Mouse (Mus musculus): ENCODE measurements around the gene Tmem163. TPM values are rescaled to one million over a fixed set of nuclear protein-coding genes. Genes with fewer than 3 reads are reported as not detected.

Gene Tmem163
- total and polyA plus RNA-seq, 2 experiments from 2014 or later = 16.6 to 17.3 TPM

DNA sequence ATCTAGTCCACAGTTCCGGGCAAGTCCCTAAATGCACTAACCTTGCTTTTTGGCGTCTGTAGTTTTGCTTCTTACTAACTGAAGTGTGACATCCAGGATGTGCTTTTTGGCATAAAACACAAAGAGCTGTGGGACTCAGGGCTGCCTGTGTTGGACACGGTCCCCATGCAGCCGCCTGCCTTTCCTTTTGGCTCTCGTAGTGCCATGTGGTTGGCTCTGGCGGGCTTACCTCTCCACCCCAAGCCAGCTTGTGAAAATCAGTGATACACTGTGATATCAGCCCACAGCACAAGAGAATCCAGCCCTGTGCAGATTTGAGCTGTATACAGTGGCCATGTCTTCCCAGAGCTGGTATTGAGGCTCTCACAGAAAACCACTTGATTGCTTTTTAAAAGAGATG is 60.3 kb downstream of the Tmem163 start:
- DNase-seq (ENCODE audit: low spot score) (no peak), ATAC-seq (ENCODE audit: insufficient read depth, low read depth) (no peak)
- Histone ChIP-seq H3K4me1 (ENCODE audit: control insufficient read depth, insufficient read depth) (no peaks in the 10 kb centered on the region), H3K9ac (replicated peaks; ENCODE audit: low read depth, low read length) (no peak overlapping the region), H3K4me3 (ENCODE audit: low read depth, low read length) (no peak overlapping the region), H3K4me2 (ENCODE audit: low read depth, low read length) (no peak overlapping the region), H3K27ac (ENCODE audit: low read depth) (no peak overlapping the region), H3K9me3 (replicated peaks; ENCODE audit: control insufficient read depth, low read length) (no peaks in the 10 kb centered on the region), H3K36me3 (replicated peaks; ENCODE audit: control insufficient read depth, insufficient read depth, low read length) (no peaks in the 10 kb centered on the region), H3K27me3 (ENCODE audit: control insufficient read depth, insufficient read depth, low read length) (no peaks in the 10 kb centered on the region)
- WGBS = 80% methylated on average over 6 of the region's 6 CpGs
- no peak for TF ChIP-seq EP300 (IDR thresholded peaks at IDR 0.05; ENCODE audit: low read depth)
- TF ChIP-seq CTCF (IDR thresholded peaks at IDR 0.05; ENCODE audit: low read depth) = no peak

DNA sequence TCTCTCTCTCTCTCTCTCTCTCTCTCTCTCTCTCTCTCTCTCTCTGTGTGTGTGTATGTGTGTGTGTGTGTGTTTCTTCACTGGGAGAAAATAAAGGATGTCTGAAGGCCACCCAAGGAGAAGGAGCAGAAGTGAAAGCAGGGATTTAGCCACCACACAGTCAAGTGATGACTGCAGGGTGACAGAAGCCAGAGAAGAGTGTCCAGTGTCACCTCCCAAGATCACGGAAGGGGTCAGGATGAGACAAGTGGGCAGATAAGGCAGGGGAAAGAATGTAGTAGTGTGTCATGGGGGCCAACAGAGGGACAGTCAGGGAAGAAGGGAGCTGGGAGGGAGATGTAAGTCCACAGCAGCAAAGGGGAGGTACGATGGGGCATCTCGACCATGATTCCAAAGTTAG is 69.0 kb downstream of the Tmem163 start:
- Histone ChIP-seq H3K4me2 (ENCODE audit: low read depth, low read length) (no peak overlapping the region), H3K27ac (ENCODE audit: low read depth) (no peak overlapping the region)
- WGBS = 8% methylated on average over 3 of the region's 3 CpGs

DNA sequence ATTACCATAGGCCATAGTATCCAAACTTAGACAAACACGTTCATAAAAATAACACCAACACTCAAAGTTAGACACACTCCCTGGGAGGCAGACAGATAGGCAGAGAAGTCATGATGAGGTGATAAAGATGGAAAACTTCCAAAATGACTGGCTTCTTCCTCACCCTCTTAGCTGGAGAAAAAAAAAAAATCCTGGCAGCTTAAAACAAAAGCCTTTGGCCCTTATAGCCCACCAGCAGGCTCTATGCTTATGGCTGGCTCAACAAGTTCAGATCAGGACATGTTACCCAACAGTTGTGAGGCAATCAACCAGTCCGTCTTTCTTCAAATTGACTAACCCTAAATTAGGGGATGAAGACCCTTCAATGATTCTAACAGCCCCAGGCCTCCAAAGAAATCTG is 69.5 kb downstream of the Tmem163 start:
- DNase-seq (ENCODE audit: low spot score) (no peak), ATAC-seq (ENCODE audit: insufficient read depth, low read depth) (no peak)
- no peaks in the 10 kb centered on the region for H3K4me1 ChIP-seq (ENCODE audit: control insufficient read depth, insufficient read depth)
- no peaks in the 10 kb centered on the region for H3K27me3 ChIP-seq (ENCODE audit: control insufficient read depth, insufficient read depth, low read length)
- no peaks in the 10 kb centered on the region for H3K36me3 ChIP-seq (replicated peaks; ENCODE audit: control insufficient read depth, insufficient read depth, low read length)
- TF ChIP-seq CTCF (IDR thresholded peaks at IDR 0.05; ENCODE audit: low read depth) (no peak), EP300 (IDR thresholded peaks at IDR 0.05; ENCODE audit: low read depth) (no peak)
- no peak overlapping the region for H3K4me3 ChIP-seq (ENCODE audit: low read depth, low read length)
- H3K9me3 ChIP-seq (replicated peaks; ENCODE audit: control insufficient read depth, low read length) = no peaks in the 10 kb centered on the region
- no peak overlapping the region for H3K27ac ChIP-seq (ENCODE audit: low read depth)
- WGBS = 77% methylated on average over 2 of the region's 2 CpGs
- H3K4me2 ChIP-seq (ENCODE audit: low read depth, low read length) = no peak overlapping the region
- H3K9ac ChIP-seq (replicated peaks; ENCODE audit: low read depth, low read length) = no peak overlapping the region

More for the DNA sequence above, 69.0 kb downstream of the Tmem163 start:
- ATAC-seq (ENCODE audit: insufficient read depth, low read depth) = no peak
- TF ChIP-seq EP300 (IDR thresholded peaks at IDR 0.05; ENCODE audit: low read depth) (no peak), CTCF (IDR thresholded peaks at IDR 0.05; ENCODE audit: low read depth) (no peak)
- Histone ChIP-seq H3K4me3 (ENCODE audit: low read depth, low read length) (no peak overlapping the region), H3K36me3 (replicated peaks; ENCODE audit: control insufficient read depth, insufficient read depth, low read length) (no peaks in the 10 kb centered on the region), H3K4me1 (ENCODE audit: control insufficient read depth, insufficient read depth) (no peaks in the 10 kb centered on the region), H3K9ac (replicated peaks; ENCODE audit: low read depth, low read length) (no peak overlapping the region), H3K27me3 (ENCODE audit: control insufficient read depth, insufficient read depth, low read length) (no peaks in the 10 kb centered on the region), H3K9me3 (replicated peaks; ENCODE audit: control insufficient read depth, low read length) (no peaks in the 10 kb centered on the region)
- no peak for DNase-seq (ENCODE audit: low spot score)

DNA sequence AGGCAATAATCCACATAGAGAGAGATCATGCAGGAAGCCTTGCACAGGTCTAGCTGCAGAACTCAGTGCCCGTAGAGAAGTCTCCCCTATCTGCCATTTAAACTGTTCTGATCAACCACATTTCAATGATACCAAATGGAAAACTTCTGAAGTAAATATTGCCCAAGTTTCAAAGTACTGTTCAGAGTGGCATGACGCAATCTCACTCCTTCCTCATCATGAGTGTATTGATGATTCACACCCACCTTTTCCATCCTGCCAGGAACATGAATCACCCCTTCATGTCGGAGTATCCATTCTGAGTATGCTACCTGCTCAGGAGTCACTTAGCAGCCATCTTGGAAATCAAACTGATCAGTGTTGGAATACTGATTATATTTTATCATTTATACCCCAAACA is 71.0 kb downstream of the Tmem163 start:
- Histone ChIP-seq H3K27ac (ENCODE audit: low read depth) (no peak overlapping the region), H3K4me1 (ENCODE audit: control insufficient read depth, insufficient read depth) (no peaks in the 10 kb centered on the region), H3K36me3 (replicated peaks; ENCODE audit: control insufficient read depth, insufficient read depth, low read length) (no peaks in the 10 kb centered on the region), H3K9me3 (replicated peaks; ENCODE audit: control insufficient read depth, low read length) (no peaks in the 10 kb centered on the region), H3K9ac (replicated peaks; ENCODE audit: low read depth, low read length) (no peak overlapping the region), H3K4me3 (ENCODE audit: low read depth, low read length) (no peak overlapping the region), H3K4me2 (ENCODE audit: low read depth, low read length) (no peak overlapping the region), H3K27me3 (ENCODE audit: control insufficient read depth, insufficient read depth, low read length) (no peaks in the 10 kb centered on the region)
- TF ChIP-seq EP300 (IDR thresholded peaks at IDR 0.05; ENCODE audit: low read depth) (no peak), CTCF (IDR thresholded peaks at IDR 0.05; ENCODE audit: low read depth) (no peak)
- DNase-seq (ENCODE audit: low spot score) (no peak), ATAC-seq (ENCODE audit: insufficient read depth, low read depth) (no peak)
- WGBS = 86% methylated on average over 3 of the region's 3 CpGs

DNA sequence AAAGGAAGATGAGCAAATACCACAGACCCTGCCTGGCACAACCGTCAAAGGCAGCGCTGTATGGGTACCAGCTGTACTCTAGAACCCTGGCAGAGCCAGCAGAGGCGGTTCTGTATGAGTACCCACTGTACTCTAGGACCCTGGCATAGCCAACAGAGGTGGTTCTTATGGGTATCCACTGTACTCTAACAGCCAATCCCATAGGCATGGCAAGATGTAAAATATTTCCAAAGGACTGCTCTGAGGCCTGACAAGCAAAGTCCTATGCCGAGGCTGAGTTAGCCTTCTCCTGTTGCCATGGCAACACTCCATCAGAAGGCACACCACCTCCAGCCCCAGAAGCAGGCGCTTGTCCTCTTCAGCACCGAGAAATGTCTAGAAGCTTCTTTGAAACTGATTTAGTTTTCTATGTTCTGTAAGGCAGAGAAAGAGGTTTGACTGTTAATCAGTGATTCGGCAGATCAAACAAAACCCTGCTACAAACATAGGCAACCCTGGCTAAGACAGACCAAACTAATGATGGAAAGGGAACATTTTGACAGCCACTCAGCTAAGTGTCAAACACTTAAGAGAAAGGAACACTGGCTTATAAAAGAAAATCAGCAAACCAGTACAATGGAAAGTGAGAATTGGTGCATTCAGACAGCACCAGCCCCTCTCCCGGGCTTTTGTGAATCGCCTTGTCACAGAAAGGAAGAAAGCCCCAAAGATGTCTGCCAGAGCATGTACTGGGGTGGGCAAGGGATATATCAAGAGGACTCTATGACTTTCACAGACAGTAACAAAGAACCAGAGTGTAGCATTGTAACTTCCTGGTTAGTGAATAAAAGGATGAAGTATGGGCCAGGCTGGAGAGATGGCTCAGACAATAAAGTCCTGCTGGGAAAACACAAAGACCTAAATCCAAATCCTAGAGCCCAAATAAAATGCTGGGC is 75.4 kb downstream of the Tmem163 start:
- H3K4me3 ChIP-seq (ENCODE audit: low read depth, low read length) = no peak overlapping the region
- ATAC-seq (ENCODE audit: insufficient read depth, low read depth) (no peak), DNase-seq (ENCODE audit: low spot score) (no peak)
- H3K9me3 ChIP-seq (replicated peaks; ENCODE audit: control insufficient read depth, low read length) = no peaks in the 10 kb centered on the region
- no peaks in the 10 kb centered on the region for H3K4me1 ChIP-seq (ENCODE audit: control insufficient read depth, insufficient read depth)
- H3K27me3 ChIP-seq (ENCODE audit: control insufficient read depth, insufficient read depth, low read length) = no peaks in the 10 kb centered on the region
- no peak overlapping the region for H3K9ac ChIP-seq (replicated peaks; ENCODE audit: low read depth, low read length)
- TF ChIP-seq CTCF (IDR thresholded peaks at IDR 0.05; ENCODE audit: low read depth) = no peak
- no peak for TF ChIP-seq EP300 (IDR thresholded peaks at IDR 0.05; ENCODE audit: low read depth)
- H3K36me3 ChIP-seq (replicated peaks; ENCODE audit: control insufficient read depth, insufficient read depth, low read length) = no peaks in the 10 kb centered on the region
- 76% methylated on average over 9 of the region's 9 CpGs for WGBS
- H3K27ac ChIP-seq (ENCODE audit: low read depth) = no peak overlapping the region
- no peak overlapping the region for H3K4me2 ChIP-seq (ENCODE audit: low read depth, low read length)
